Mouse (Mus musculus) lung, postnatal 25 days (tissue): ENCODE results near the gene Gm17018.

Source experiments
- DNase-seq: peaks from one replicate; pipeline ENCODE4 v3.0.0; 2022; ENCODE audit warnings: low spot score

The Gm17018 gene

GRCm38 (mm10) chr19:45627036-45627435, 66.6 kb downstream of the Gm17018 start:
- no peak for DNase-seq

DNA sequence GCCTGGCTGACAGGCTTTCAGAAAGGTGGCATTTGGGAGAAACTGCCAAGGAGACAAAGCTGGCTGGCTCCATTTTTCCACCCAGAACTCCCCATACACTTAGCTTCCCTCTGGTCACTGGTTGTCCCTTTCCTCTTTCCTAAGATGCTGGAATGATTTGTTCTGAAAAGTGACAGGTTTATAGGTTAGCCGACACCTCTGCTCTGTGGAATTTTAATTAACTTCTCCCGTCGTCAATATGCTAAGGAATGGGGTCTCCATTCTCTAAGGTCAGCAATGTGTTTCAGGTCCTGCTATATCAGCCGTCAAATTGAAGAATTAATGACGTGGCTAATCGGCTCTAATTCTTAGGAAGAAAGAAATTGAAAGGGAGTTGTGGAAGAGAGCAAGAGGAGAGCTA, 68.2 kb downstream of the Gm17018 start:
- no peak for DNase-seq

GRCm38 (mm10) chr19:45629219-45629618, 68.8 kb downstream of the Gm17018 start:
- no peak for DNase-seq
